Mouse (Mus musculus) lung, adult 2 months (tissue): ENCODE results near the gene Zswim3.

Experiments used
- CTCF ChIP-seq: fragments of 200-500 bp; IDR thresholded peaks from 2 replicates; pipeline ENCODE4 v1.5.1; 2011; ENCODE audit warnings: mild to moderate bottlenecking, low read length, control low read depth; ENCODE audit not compliant: insufficient read depth
- POLR2A ChIP-seq: fragments of 200-500 bp; IDR thresholded peaks from 2 replicates; pipeline ENCODE4 v1.6.1; 2011; ENCODE audit warnings: low read depth, mild to moderate bottlenecking, control low read depth, low read length, borderline replicate concordance; ENCODE audit errors: extremely low read depth

GRCm38 (mm10) chr2:164806614-164807013 lies 1.7 kb downstream of the Zswim3 start:
- TF ChIP-seq CTCF: no peak
- TF ChIP-seq POLR2A: no peak
